Mouse (Mus musculus) mouse embryonic stem cell (cell line): Measurements from ENCODE around the gene Slc35a1.

Experiments used
- in situ Hi-C, 2 experiments: fragments of 300-500 bp; cut with MboI; formaldehyde crosslinking; loops; 1 replicate in 1 of 2; 3 replicates in 1 of 2; pipeline ENCODE4 v1.14.3; 2019 to 2020; ENCODE audit warnings: low sequenced_read_pairs in 2 of 2, low pct_unique_long_range_greater_than_20kb in 1 of 2, mixed read lengths in 1 of 2; ENCODE audit not compliant: unreplicated experiment in 1 of 2

The Slc35a1 gene

GRCm38 (mm10) chr4:34661927-34662326, 25.3 kb downstream of the Slc35a1 start:
- in situ Hi-C loops, result no loop called here

GRCm38 (mm10) chr4:34661514-34661913, 25.7 kb downstream of the Slc35a1 start:
- in situ Hi-C loops, result no loop called here

GRCm38 (mm10) chr4:34659012-34659411, 28.2 kb downstream of the Slc35a1 start:
- in situ Hi-C loops, result no loop called here

DNA sequence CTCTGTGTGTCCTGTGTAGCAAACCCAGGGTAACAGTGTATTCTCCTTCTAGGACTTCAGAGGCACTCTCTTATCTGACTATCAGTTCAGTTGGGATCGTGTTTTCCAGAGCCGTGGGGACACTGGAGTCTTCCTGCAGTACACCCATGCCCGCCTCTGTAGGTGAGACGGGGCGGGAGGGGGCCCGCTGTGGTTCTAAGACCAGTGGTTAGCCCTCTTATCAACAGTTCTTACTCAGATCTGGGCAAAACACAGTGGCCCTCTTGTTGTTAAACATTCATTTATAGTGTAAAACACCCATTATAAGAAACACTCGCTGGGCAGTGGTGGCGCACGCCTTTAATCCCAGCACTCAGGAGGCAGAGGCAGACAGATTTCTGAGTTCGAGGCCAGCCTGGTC, 31.1 kb downstream of the Slc35a1 start:
- in situ Hi-C loops, result no loop called here

DNA sequence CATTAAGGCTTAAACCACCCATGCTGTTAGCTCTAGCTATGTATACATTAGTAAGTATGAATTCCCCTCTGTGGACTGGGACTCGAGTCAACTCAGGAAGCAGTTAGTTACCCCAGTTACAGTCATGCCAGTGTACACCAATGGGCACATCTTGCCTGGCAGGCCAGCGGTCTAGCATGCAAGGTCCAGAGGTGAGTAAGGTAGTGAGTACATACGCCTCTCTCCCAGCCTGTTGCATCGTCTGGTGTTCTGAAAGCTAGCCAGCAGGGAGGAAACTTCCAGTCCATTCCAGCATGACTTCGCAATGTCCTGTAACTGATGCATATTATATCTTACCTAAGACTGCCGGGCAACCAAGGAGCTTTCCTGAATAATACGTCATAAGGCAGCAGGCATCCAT, 34.1 kb downstream of the Slc35a1 start:
- in situ Hi-C loops, result no loop called here

DNA sequence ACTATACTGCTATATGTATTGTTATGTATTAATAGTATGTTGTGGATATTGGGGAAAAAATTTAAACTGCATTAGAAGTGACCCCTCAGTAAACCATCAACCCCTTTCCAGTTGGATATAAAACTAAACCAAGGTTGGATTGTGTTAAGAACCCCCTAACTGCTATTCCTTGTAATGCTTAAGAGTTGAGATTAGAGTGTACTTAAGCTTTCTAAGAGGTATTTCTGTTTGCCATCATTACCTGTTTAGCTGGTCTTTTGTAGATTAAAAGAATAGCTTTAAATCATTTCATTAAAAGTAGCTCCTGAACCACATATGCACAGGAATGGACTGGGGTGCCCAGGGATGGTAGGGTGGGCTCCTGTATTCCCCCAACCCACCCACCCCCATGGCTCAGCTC, 42.5 kb downstream of the Slc35a1 start:
- in situ Hi-C loops, result no loop called here

- in situ Hi-C loops, result no loop called here
These were observed 46.5 kb downstream of the Slc35a1 start for GRCm38 (mm10) chr4:34640731-34641130.

GRCm38 (mm10) chr4:34639745-34640364, 47.4 kb downstream of the Slc35a1 start:
- in situ Hi-C loops, result no loop called here

- in situ Hi-C loops, result no loop called here
These were observed 49.4 kb downstream of the Slc35a1 start for GRCm38 (mm10) chr4:34637851-34638250.

DNA sequence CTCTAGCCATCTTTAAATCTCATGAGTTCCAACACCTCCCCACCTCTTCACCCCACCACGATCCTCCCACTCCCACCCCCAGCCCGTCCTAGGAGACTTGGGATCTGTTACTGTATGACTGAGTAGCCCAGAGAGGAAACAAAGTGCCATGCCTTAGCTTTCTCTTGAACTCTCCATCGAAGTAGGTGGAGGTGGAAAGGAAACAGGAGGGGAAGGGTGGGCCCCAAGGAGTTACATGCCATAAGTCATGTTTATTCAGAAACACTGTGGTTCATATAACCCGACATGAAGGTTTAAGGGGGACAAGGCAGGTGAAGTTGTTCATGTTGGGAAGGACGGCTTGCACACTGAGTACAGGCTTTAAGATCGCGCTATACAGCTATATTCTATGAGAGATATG, 49.9 kb downstream of the Slc35a1 start:
- in situ Hi-C loops, result no loop called here

GRCm38 (mm10) chr4:34636036-34636435, 51.2 kb downstream of the Slc35a1 start:
- in situ Hi-C loops, result no loop called here

GRCm38 (mm10) chr4:34634129-34634528, 53.1 kb downstream of the Slc35a1 start:
- in situ Hi-C loops, result no loop called here

DNA sequence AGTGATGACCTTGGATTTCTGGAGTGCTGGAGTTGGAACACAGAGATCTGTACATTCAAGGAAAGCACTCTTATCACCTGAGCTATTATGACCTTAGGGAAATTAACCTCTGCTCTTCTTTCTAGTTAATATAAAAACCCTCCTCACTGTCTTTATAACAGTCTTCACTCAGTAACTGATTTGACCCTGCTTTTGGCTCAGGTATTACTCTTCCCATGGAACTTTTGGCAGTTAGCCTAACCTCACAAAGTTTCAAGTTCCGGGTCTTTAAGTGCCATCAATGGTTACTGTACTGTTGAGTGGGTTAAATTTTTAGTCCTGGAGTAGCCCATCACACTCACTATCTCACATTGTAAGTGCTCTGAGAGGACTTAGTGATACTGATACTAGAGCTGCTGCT, 57.3 kb downstream of the Slc35a1 start:
- in situ Hi-C loops, result no loop called here

- in situ Hi-C loops, result no loop called here
These were observed 60.8 kb downstream of the Slc35a1 start for GRCm38 (mm10) chr4:34626401-34626800.

- in situ Hi-C loops, result no loop called here
These were observed 61.7 kb downstream of the Slc35a1 start for GRCm38 (mm10) chr4:34625556-34625955.

GRCm38 (mm10) chr4:34616146-34616545, 71.1 kb downstream of the Slc35a1 start:
- in situ Hi-C loops, result no loop called here

DNA sequence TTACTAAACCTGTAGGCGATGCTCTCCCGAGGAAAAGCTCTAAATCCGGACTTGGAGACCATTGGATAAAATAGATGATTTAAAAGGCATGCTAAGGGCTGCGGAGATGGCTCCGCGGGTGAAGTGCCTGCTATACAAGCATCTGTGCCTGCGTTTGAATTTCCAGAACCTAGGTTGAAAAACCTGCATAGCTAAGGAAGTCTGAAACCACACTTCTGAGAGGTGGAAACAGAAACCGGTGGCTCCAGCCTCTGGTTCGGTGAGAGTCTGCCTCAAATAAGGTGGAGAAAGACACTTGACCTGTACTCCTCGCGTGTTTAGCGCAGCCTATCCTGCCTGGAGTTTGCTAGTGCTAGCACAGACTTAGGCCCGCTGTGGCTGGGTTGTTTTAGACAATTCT, 71.9 kb downstream of the Slc35a1 start:
- in situ Hi-C loops, result no loop called here

DNA sequence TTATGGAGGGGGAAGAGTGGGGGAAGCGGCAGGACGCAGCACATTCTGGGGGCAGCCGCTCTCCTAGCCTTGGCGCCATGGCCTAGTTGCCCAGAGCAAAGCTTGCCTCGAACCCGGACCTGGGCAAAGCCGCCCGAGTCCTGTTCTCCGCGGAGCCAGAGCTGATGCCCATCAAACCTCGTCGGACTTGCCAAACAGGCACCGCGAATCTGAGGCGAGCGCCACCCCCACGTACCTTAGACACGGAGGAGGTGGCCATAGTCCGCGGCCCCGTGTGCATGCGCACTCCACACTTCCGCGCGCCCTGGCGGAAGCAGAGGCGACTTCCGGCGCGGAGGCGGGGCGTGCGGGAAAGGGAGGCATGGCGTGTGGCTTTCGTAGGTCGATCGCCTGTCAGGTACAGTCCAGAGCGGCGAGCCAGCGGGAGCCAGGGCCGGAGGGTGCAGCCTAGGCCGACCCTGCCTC, 72.6 kb downstream of the Slc35a1 start, which contains the start of the genes Orc3 and Rars2:
Orc3 (minus strand) TSS at position 315 of the 465 bp plus-strand sequence.
Rars2 (plus strand) TSS at position 328 of the 465 bp plus-strand sequence.
- in situ Hi-C loops, result no loop called here

- in situ Hi-C loops, result no loop called here
These were observed 73.6 kb downstream of the Slc35a1 start for GRCm38 (mm10) chr4:34613571-34614145.
